Mouse (Mus musculus) midbrain, embryonic 12.5 days (tissue): Measurements from ENCODE around the gene Dvl2. TPM values are rescaled to one million over a fixed set of nuclear protein-coding genes. Genes with fewer than 3 reads are reported as not detected.

Source experiments
- microRNA counts: library from miRNA; unstranded; fragments of <30 nt; microRNA quantifications from one replicate; lab custom pipeline; 2017
- microRNA-seq: library from miRNA; unstranded; fragments of <30 nt; microRNA quantifications from one replicate; pipeline ENCODE4, GENCODE M21; 2017
- polyA plus RNA-seq: library from polyadenylated mRNA; unstranded; fragments of >200 nt; fragmentation: Nextera tagmentation; extraction: Ambion mirVana; gene quantifications from 2 replicates; pipeline ENCODE4 v1.2.1, GENCODE M21; 2016

The Dvl2 gene
- polyA plus RNA-seq, 1 experiment from 2014 or later = 45.3 TPM

MicroRNAs encoded within 50 kb of the gene (microRNA counts, 519-probe panel; counts per million panel counts)
- not detected for microRNA mmu-miR-324-3p (lab: Ali Mortazavi, UCI)
- microRNA mmu-miR-324-5p (lab: Ali Mortazavi, UCI) = 4,470 counts per million, percentile 32 among the panel's probes with 10 or more counts

Small RNA genes within 50 kb of the gene (microRNA-seq; reads per million reads assigned to microRNA genes)
- not detected for gene Gm44349
- gene Mir324 = 4,823 reads per million, percentile 90 among the genes with 10 or more reads in this experiment

Other genes with a start within 250 kb of the Dvl2 start
- gene Polr2a, start 242.0 kb upstream of the Dvl2 start, polyA plus RNA-seq = 32.0 and 37.1 TPM in 2 replicates
- gene Slc35g3, start 238.6 kb upstream of the Dvl2 start, polyA plus RNA-seq = 0.18 and 0.27 TPM in 2 replicates
- gene Zbtb4, start 234.7 kb upstream of the Dvl2 start, polyA plus RNA-seq = 2.0 TPM in 2 replicates
- gene Chrnb1, start 204.7 kb upstream of the Dvl2 start, polyA plus RNA-seq = 1.3 and 1.7 TPM in 2 replicates
- 2.7 and 2.9 TPM in 2 replicates for gene Fgf11, start 198.7 kb upstream of the Dvl2 start, polyA plus RNA-seq
- 0.42 and 1.2 TPM in 2 replicates for gene Tmem102, start 195.0 kb upstream of the Dvl2 start, polyA plus RNA-seq
- not detected in 2 replicates for gene Gm39566, start 185.3 kb upstream of the Dvl2 start, polyA plus RNA-seq
- gene Spem2, start 182.1 kb upstream of the Dvl2 start, polyA plus RNA-seq = not detected in 2 replicates
- gene Spem1, start 178.4 kb upstream of the Dvl2 start, polyA plus RNA-seq = 0.46 TPM in 1 of 2 replicates, not detected in the other
- 14.2 and 14.6 TPM in 2 replicates for gene Nlgn2, start 162.8 kb upstream of the Dvl2 start, polyA plus RNA-seq
- 284 and 302 TPM in 2 replicates for gene Tmem256, start 162.1 kb upstream of the Dvl2 start, polyA plus RNA-seq
- gene Plscr3, start 154.2 kb upstream of the Dvl2 start, polyA plus RNA-seq = 62.9 and 70.1 TPM in 2 replicates
- 0.19 and 0.21 TPM in 2 replicates for gene Tnk1, start 141.9 kb upstream of the Dvl2 start, polyA plus RNA-seq
- not detected in 2 replicates for gene Tmem95, start 122.6 kb upstream of the Dvl2 start, polyA plus RNA-seq
- gene Kctd11, start 119.2 kb upstream of the Dvl2 start, polyA plus RNA-seq = 2.7 and 3.3 TPM in 2 replicates
- gene Acap1, start 105.1 kb upstream of the Dvl2 start, polyA plus RNA-seq = 0.50 and 0.73 TPM in 2 replicates
- gene 2810408A11Rik, start 99.6 kb upstream of the Dvl2 start, polyA plus RNA-seq = 21.8 and 23.2 TPM in 2 replicates
- gene Neurl4, start 99.5 kb upstream of the Dvl2 start, polyA plus RNA-seq = 17.4 and 19.3 TPM in 2 replicates
- gene Gps2, start 86.7 kb upstream of the Dvl2 start, polyA plus RNA-seq = 93.1 and 97.6 TPM in 2 replicates
- gene Eif5a, start 78.6 kb upstream of the Dvl2 start, polyA plus RNA-seq = 1,395 and 1,465 TPM in 2 replicates
- 5.0 and 5.6 TPM in 2 replicates for gene Ybx2, start 64.8 kb upstream of the Dvl2 start, polyA plus RNA-seq
- 8.9 and 9.9 TPM in 2 replicates for gene Slc2a4, start 52.4 kb upstream of the Dvl2 start, polyA plus RNA-seq
- 2.9 and 3.7 TPM in 2 replicates for gene Cldn7, start 35.8 kb upstream of the Dvl2 start, polyA plus RNA-seq
- 21.4 and 27.5 TPM in 2 replicates for gene Ctdnep1, start 19.4 kb upstream of the Dvl2 start, polyA plus RNA-seq
- 127 and 131 TPM in 2 replicates for gene Elp5, start 18.1 kb upstream of the Dvl2 start, polyA plus RNA-seq
- gene Gabarap, start 9.5 kb upstream of the Dvl2 start, polyA plus RNA-seq = 552 and 567 TPM in 2 replicates
- 89.4 and 96.5 TPM in 2 replicates for gene Phf23, start 4.8 kb upstream of the Dvl2 start, polyA plus RNA-seq
- gene Acadvl, start 14.8 kb downstream of the Dvl2 start, polyA plus RNA-seq = 50.7 and 57.9 TPM in 2 replicates
- gene Dlg4, start 16.3 kb downstream of the Dvl2 start, polyA plus RNA-seq = 23.9 and 30.2 TPM in 2 replicates
- 0.33 and 0.89 TPM in 2 replicates for gene Asgr1, start 53.5 kb downstream of the Dvl2 start, polyA plus RNA-seq
- gene Asgr2, start 92.0 kb downstream of the Dvl2 start, polyA plus RNA-seq = not detected in 2 replicates
- 0.47 and 1.0 TPM in 2 replicates for gene Mgl2, start 129.7 kb downstream of the Dvl2 start, polyA plus RNA-seq
- gene Clec10a, start 155.6 kb downstream of the Dvl2 start, polyA plus RNA-seq = 0.58 and 1.3 TPM in 2 replicates
- gene Slc16a11, start 212.2 kb downstream of the Dvl2 start, polyA plus RNA-seq = 1.9 and 2.8 TPM in 2 replicates
- 19.0 and 19.5 TPM in 2 replicates for gene Slc16a13, start 220.5 kb downstream of the Dvl2 start, polyA plus RNA-seq
- 5.2 and 5.4 TPM in 2 replicates for gene Bcl6b, start 229.2 kb downstream of the Dvl2 start, polyA plus RNA-seq
- 210 and 213 TPM in 2 replicates for gene 0610010K14Rik, start 237.3 kb downstream of the Dvl2 start, polyA plus RNA-seq
- gene Gm21988, start 239.2 kb downstream of the Dvl2 start, polyA plus RNA-seq = 10.5 and 12.4 TPM in 2 replicates
- 172 and 188 TPM in 2 replicates for gene Rnasek, start 239.2 kb downstream of the Dvl2 start, polyA plus RNA-seq